Mouse (Mus musculus) cortical plate, adult 2 months (tissue): ENCODE results near the gene Ube2q2.

ENCODE experiments used
- CTCF ChIP-seq: fragments of 200-500 bp; IDR thresholded peaks from 2 replicates; pipeline ENCODE4 v1.5.1; 2011; ENCODE audit warnings: mild to moderate bottlenecking, control low read depth, low read length; ENCODE audit not compliant: insufficient read depth; ENCODE audit errors: extremely low read depth
- POLR2A ChIP-seq: fragments of 200-500 bp; IDR thresholded peaks from 2 replicates; pipeline ENCODE4 v1.6.1; 2011; ENCODE audit warnings: mild to moderate bottlenecking, low read length, control low read depth; ENCODE audit not compliant: insufficient read depth; ENCODE audit errors: extremely low read depth

GRCm38 (mm10) chr9:55172195-55172685 lies 23.6 kb downstream of the Ube2q2 start:
- no peak for TF ChIP-seq CTCF
- no peak for TF ChIP-seq POLR2A
